Mouse (Mus musculus): ENCODE measurements around the gene Pnma1. TPM values are rescaled to one million over a fixed set of nuclear protein-coding genes. Genes with fewer than 3 reads are reported as not detected.

Gene Pnma1
- polyA plus RNA-seq, 1 experiment from 2014 or later: 1.2 TPM

- ChIA-PET POLR2A (interaction anchor here (0.7 kb wide), 1 partner anchor 40 kb away, joined by 3 read pairs; no protein-coding TSS in a partner anchor), CTCF (interaction anchor here (0.9 kb wide), 1 partner anchor 15 kb away, joined by 3 read pairs; no protein-coding TSS in a partner anchor)
- ATAC-seq (no peak), DNase-seq (ENCODE audit: low read depth, low spot score) (no peak)
- no peaks in the 10 kb centered on the region for H3K27me3 ChIP-seq
- in situ Hi-C loops (cut with MboI; ENCODE audit: low pct_unique_long_range_greater_than_20kb): no loop called here
- TF ChIP-seq CTCF (IDR thresholded peaks at IDR 0.05): no peak
These were observed 23.9 kb upstream of the Pnma1 start for GRCm38 (mm10) chr12:84172216-84172615.

DNA sequence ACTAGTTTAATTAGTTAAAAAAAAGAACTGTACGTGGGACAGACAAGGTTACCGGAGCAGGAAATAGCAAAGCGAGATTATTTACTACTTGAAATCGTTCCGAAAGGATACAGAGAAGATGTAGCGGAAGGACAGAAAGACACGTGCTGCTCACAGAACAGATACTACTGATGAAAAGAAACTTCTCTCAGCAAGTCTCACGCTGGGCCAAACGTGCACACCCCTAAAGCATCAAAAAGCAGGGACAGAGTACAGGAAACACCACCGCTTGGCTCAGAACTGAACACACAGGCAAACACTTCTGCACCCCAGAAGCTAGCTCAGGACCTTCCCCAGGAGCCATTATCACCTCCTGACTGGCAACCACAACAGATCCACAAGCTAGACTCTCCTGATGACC, 22.3 kb upstream of the Pnma1 start:
- ATAC-seq (no peak), DNase-seq (ENCODE audit: low read depth, low spot score) (no peak)
- POLR2A ChIA-PET: no interaction called here
- in situ Hi-C loops (cut with MboI; ENCODE audit: low pct_unique_long_range_greater_than_20kb): no loop called here
- no peaks in the 10 kb centered on the region for H3K27me3 ChIP-seq
- no peak for TF ChIP-seq CTCF (IDR thresholded peaks at IDR 0.05)
- CTCF ChIA-PET: no interaction called here

- DNase-seq (ENCODE audit: low read depth, low spot score) (no peak), ATAC-seq (no peak)
- POLR2A ChIA-PET: no interaction called here
- CTCF ChIA-PET: interaction anchor here (0.8 to 1.2 kb wide), 2 partner anchors 13 to 84 kb away, joined by 4 to 5 read pairs; no protein-coding TSS in a partner anchor
- no peak for TF ChIP-seq CTCF (IDR thresholded peaks at IDR 0.05)
- H3K27me3 ChIP-seq: no peaks in the 10 kb centered on the region
- in situ Hi-C loops (cut with MboI; ENCODE audit: low pct_unique_long_range_greater_than_20kb): loop anchor here (5.0 kb wide), 1 partner anchor 56 kb away; no protein-coding TSS in a partner anchor
These were observed 17.5 kb upstream of the Pnma1 start for GRCm38 (mm10) chr12:84165631-84166373.

GRCm38 (mm10) chr12:84163586-84164110, 15.4 kb upstream of the Pnma1 start:
- no peak for DNase-seq (ENCODE audit: low read depth, low spot score)
- CTCF ChIA-PET: interaction anchor here (1.0 to 1.8 kb wide), 3 partner anchors 10 to 116 kb away, joined by 3 to 7 read pairs (median 5); no protein-coding TSS in a partner anchor
- in situ Hi-C loops (cut with MboI; ENCODE audit: low pct_unique_long_range_greater_than_20kb): no loop called here
- H3K27me3 ChIP-seq: no peaks in the 10 kb centered on the region
- no peak for TF ChIP-seq CTCF (IDR thresholded peaks at IDR 0.05)
- no peak for ATAC-seq
- POLR2A ChIA-PET: interaction anchor here (0.6 to 1.1 kb wide), 2 partner anchors 46 to 57 kb away, joined by 3 to 4 read pairs; no protein-coding TSS in a partner anchor

GRCm38 (mm10) chr12:84163133-84163532, 14.8 kb upstream of the Pnma1 start:
- H3K27me3 ChIP-seq: no peaks in the 10 kb centered on the region
- no peak for TF ChIP-seq CTCF (IDR thresholded peaks at IDR 0.05)
- in situ Hi-C loops (cut with MboI; ENCODE audit: low pct_unique_long_range_greater_than_20kb): no loop called here
- ChIA-PET POLR2A (no interaction called here), CTCF (interaction anchor here (1.0 to 1.8 kb wide), 3 partner anchors 11 to 116 kb away, joined by 3 to 7 read pairs (median 5); no protein-coding TSS in a partner anchor)
- DNase-seq (ENCODE audit: low read depth, low spot score): no peak
- ATAC-seq: no peak

GRCm38 (mm10) chr12:84161616-84162433, 13.5 kb upstream of the Pnma1 start:
- in situ Hi-C loops (cut with MboI; ENCODE audit: low pct_unique_long_range_greater_than_20kb): no loop called here
- H3K27me3 ChIP-seq: no peaks in the 10 kb centered on the region
- ATAC-seq: no peak
- TF ChIP-seq CTCF (IDR thresholded peaks at IDR 0.05): no peak
- no peak for DNase-seq (ENCODE audit: low read depth, low spot score)
- ChIA-PET POLR2A (interaction anchor here (0.6 kb wide), 1 partner anchor 17 kb away, joined by 4 read pairs; no protein-coding TSS in a partner anchor), CTCF (interaction anchor here (1.5 kb wide), 1 partner anchor 27 kb away, joined by 5 read pairs; no protein-coding TSS in a partner anchor)

- ChIA-PET CTCF (interaction anchor here (1.2 to 1.5 kb wide), 3 partner anchors 27 to 85 kb away, joined by 3 to 5 read pairs (median 4); no protein-coding TSS in a partner anchor), POLR2A (interaction anchor here (1.2 kb wide), 2 partner anchors 10 to 29 kb away, joined by 3 read pairs; no protein-coding TSS in a partner anchor)
- no peak for DNase-seq (ENCODE audit: low read depth, low spot score)
- ATAC-seq: no peak
- no peak for TF ChIP-seq CTCF (IDR thresholded peaks at IDR 0.05)
- in situ Hi-C loops (cut with MboI; ENCODE audit: low pct_unique_long_range_greater_than_20kb): no loop called here
- H3K27me3 ChIP-seq: no peaks in the 10 kb centered on the region
These were observed 12.8 kb upstream of the Pnma1 start for GRCm38 (mm10) chr12:84161116-84161515.

DNA sequence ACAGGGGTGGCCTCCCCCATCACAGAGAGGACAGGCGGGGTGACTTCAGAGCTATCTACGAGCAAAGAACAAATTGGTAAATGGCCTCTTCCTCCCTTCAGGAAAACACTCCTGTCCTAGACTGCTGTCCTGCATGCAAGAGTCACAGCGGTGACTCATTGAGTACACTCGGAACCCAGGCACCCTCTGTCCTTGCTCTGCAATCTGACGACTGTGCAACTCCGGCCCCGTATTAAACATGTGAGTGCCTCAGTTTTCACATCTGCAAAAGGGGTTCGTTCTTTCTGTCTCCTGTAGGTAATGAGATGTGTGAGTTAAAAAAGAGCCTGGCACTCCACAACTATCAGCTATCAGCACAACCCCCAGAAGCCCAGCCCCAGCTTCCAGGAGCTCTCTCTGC, 12.2 kb upstream of the Pnma1 start:
- TF ChIP-seq CTCF (IDR thresholded peaks at IDR 0.05): no peak
- H3K27me3 ChIP-seq: no peaks in the 10 kb centered on the region
- ChIA-PET CTCF (interaction anchor here (1.2 to 1.4 kb wide), 2 partner anchors 82 to 86 kb away, joined by 3 to 4 read pairs; no protein-coding TSS in a partner anchor), POLR2A (interaction anchor here (1.2 kb wide), 3 partner anchors 9 to 194 kb away, joined by 3 read pairs; no protein-coding TSS in a partner anchor)
- ATAC-seq: no peak
- in situ Hi-C loops (cut with MboI; ENCODE audit: low pct_unique_long_range_greater_than_20kb): no loop called here
- DNase-seq (ENCODE audit: low read depth, low spot score): no peak

DNA sequence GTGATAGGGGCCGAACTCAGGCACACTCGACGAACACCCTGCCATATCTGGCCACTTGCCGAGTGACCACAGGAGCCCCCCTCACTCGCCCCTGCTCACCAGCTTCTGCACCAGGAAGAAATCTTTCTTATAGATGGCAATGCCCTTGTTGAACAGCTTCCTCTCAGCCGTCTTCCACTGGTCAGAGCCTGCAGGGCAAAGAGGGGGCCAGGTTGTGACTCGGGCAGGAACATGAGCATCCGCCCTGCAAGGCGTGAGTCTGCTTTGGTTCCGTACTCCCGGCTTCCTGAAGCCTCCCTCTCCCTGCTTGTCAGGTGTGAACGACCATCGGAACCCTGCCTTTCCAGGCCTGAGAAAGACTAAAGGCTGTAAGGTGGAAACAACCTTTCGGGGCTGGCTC, 9.9 kb upstream of the Pnma1 start:
- no peaks in the 10 kb centered on the region for H3K27me3 ChIP-seq
- ATAC-seq (no peak), DNase-seq (ENCODE audit: low read depth, low spot score) (no peak)
- CTCF ChIA-PET: interaction anchor here (0.9 kb wide), 1 partner anchor 10 kb away, joined by 3 read pairs; the partner anchor contains the start of gene Pnma1
- no peak for TF ChIP-seq CTCF (IDR thresholded peaks at IDR 0.05)
- POLR2A ChIA-PET: no interaction called here
- in situ Hi-C loops (cut with MboI; ENCODE audit: low pct_unique_long_range_greater_than_20kb): no loop called here

GRCm38 (mm10) chr12:84156210-84156609, 7.9 kb upstream of the Pnma1 start:
- no peak for TF ChIP-seq CTCF (IDR thresholded peaks at IDR 0.05)
- no peaks in the 10 kb centered on the region for H3K27me3 ChIP-seq
- POLR2A ChIA-PET: no interaction called here
- DNase-seq (ENCODE audit: low read depth, low spot score) (no peak), ATAC-seq (no peak)
- in situ Hi-C loops (cut with MboI; ENCODE audit: low pct_unique_long_range_greater_than_20kb): no loop called here
- CTCF ChIA-PET: no interaction called here
